Mouse (Mus musculus) spleen, adult 2 months (tissue): Measurements from ENCODE around the gene Ccnd3. TPM values are rescaled to one million over a fixed set of nuclear protein-coding genes. Genes with fewer than 3 reads are reported as not detected.

ENCODE experiments used
- DNase-seq, 2 experiments: peaks; one replicate each; pipeline versions ENCODE4 v3.0.0 to v3.0.0-alpha.2; 2012 to 2021; ENCODE audit warnings: low spot score in 2 of 2, low read depth in 1 of 2
- H3K27ac ChIP-seq: fragments of 200-500 bp; 2 replicates; pipeline ENCODE4 v1.5.1; 2012; ENCODE audit warnings: low read length, inconsistent platforms; ENCODE audit not compliant: insufficient read depth
- H3K27me3 ChIP-seq: fragments of 200-500 bp; 2 replicates; pipeline ENCODE4 v1.6.1; 2012; ENCODE audit warnings: mild to moderate bottlenecking, moderate library complexity, low read length, inconsistent platforms; ENCODE audit not compliant: control insufficient read depth, insufficient read depth
- H3K36me3 ChIP-seq: fragments of 200-500 bp; 2 replicates; pipeline ENCODE4 v1.6.1; 2012; ENCODE audit warnings: mild to moderate bottlenecking, low read length, inconsistent platforms; ENCODE audit not compliant: control insufficient read depth, insufficient read depth
- H3K4me1 ChIP-seq: fragments of 200-500 bp; 2 replicates; pipeline ENCODE4 v1.6.1; 2011; ENCODE audit warnings: inconsistent platforms; ENCODE audit not compliant: control insufficient read depth, insufficient read depth, insufficient read length
- H3K4me3 ChIP-seq: fragments of 200-500 bp; 2 replicates; pipeline ENCODE4 v1.5.1; 2011; ENCODE audit warnings: mild to moderate bottlenecking, inconsistent platforms; ENCODE audit not compliant: insufficient read depth, insufficient read length; ENCODE audit errors: extremely low read depth
- CTCF ChIP-seq: fragments of 200-500 bp; IDR thresholded peaks from 2 replicates; pipeline ENCODE4 v1.5.1; 2011; ENCODE audit warnings: mild to moderate bottlenecking, inconsistent platforms; ENCODE audit not compliant: insufficient read depth, insufficient read length, insufficient replicate concordance; ENCODE audit errors: extremely low read depth
- POLR2A ChIP-seq: fragments of 200-500 bp; IDR thresholded peaks from 2 replicates; pipeline ENCODE4 v1.6.1; 2011; ENCODE audit warnings: low read depth, low read length, inconsistent platforms
- WGBS: fragments of 180-500 bp; shearing (Covaris S2); methylation state at CpG from one replicate; pipeline ENCODE4 v1.1.7; 2018; 5-methylcytosine and 5-hydroxymethylcytosine counted together
- polyA plus RNA-seq: library from polyadenylated mRNA; depleted of rRNA; stranded (reverse); fragments of >200 nt; gene quantifications from 2 replicates; pipeline ENCODE4 v1.2.3, GENCODE M21; 2012

Gene Ccnd3
- polyA plus RNA-seq, 1 experiment = 171 TPM

GRCm38 (mm10) chr17:47528919-47529318 is 24.1 kb downstream of the Ccnd3 start:
- TF ChIP-seq POLR2A (no peak), CTCF (no peak)
- H3K4me1 ChIP-seq = peaks cover 46% of the 10 kb centered on the region; the same call in 1 of the 2 replicates
- DNase-seq = no peak
- peaks cover 5% of the 10 kb centered on the region; the same call in 1 of the 2 replicates for H3K36me3 ChIP-seq
- H3K27me3 ChIP-seq = no peaks in the 10 kb centered on the region
- no peak overlapping the region for H3K4me3 ChIP-seq
- WGBS = 84% methylated on average over 8 of the region's 8 CpGs
- H3K27ac ChIP-seq = no peak overlapping the region

GRCm38 (mm10) chr17:47529595-47529994 is 24.7 kb downstream of the Ccnd3 start:
- no peaks in the 10 kb centered on the region for H3K27me3 ChIP-seq
- 69% methylated on average over 11 of the region's 11 CpGs for WGBS
- no peak for DNase-seq

GRCm38 (mm10) chr17:47531387-47531818 is 26.6 kb downstream of the Ccnd3 start:
- peak; percentile 34 to 58 for DNase-seq
- Histone ChIP-seq H3K27me3 (no peaks in the 10 kb centered on the region), H3K27ac (peak overlapping the region; percentile 59; the same call in 1 of the 2 replicates), H3K4me3 (no peak overlapping the region), H3K4me1 (peaks cover 45% of the 10 kb centered on the region; the same call in 1 of the 2 replicates), H3K36me3 (peaks cover 4% of the 10 kb centered on the region; the same call in 1 of the 2 replicates)
- TF ChIP-seq POLR2A = no peak
- WGBS = 13% methylated on average over 10 of the region's 10 CpGs

More at GRCm38 (mm10) chr17:47529595-47529994, 24.7 kb downstream of the Ccnd3 start:
- H3K4me1 ChIP-seq = peaks cover 43% of the 10 kb centered on the region; the same call in 1 of the 2 replicates
- TF ChIP-seq POLR2A = no peak
- no peak for TF ChIP-seq CTCF
- H3K4me3 ChIP-seq = no peak overlapping the region
- H3K27ac ChIP-seq = no peak overlapping the region
- peaks cover 5% of the 10 kb centered on the region; the same call in 1 of the 2 replicates for H3K36me3 ChIP-seq

- Histone ChIP-seq H3K36me3 (peaks cover 3% of the 10 kb centered on the region; the same call in 1 of the 2 replicates), H3K4me1 (peaks cover 37% of the 10 kb centered on the region; the same call in 1 of the 2 replicates), H3K27ac (no peak overlapping the region), H3K27me3 (no peaks in the 10 kb centered on the region), H3K4me3 (no peak overlapping the region)
- no peak for DNase-seq
- WGBS = 82% methylated on average over 5 of the region's 5 CpGs
- no peak for TF ChIP-seq POLR2A
- no peak for TF ChIP-seq CTCF
These were observed 27.5 kb downstream of the Ccnd3 start for GRCm38 (mm10) chr17:47532364-47532763.

- peaks cover 1% of the 10 kb centered on the region; the same call in 1 of the 2 replicates for H3K36me3 ChIP-seq
- no peak for TF ChIP-seq CTCF
- no peak for TF ChIP-seq POLR2A
These were observed 28.8 kb downstream of the Ccnd3 start for GRCm38 (mm10) chr17:47533691-47534090.

GRCm38 (mm10) chr17:47535812-47536236 is 31.0 kb downstream of the Ccnd3 start:
- 43% methylated on average over 9 of the region's 9 CpGs for WGBS
- DNase-seq = no peak
- H3K4me3 ChIP-seq = no peak overlapping the region
- no peak for TF ChIP-seq POLR2A
- no peak for TF ChIP-seq CTCF
- H3K27ac ChIP-seq = peak overlapping the region; percentile 52
- H3K36me3 ChIP-seq = peaks cover 7% of the 10 kb centered on the region
- H3K4me1 ChIP-seq = peaks cover 23% of the 10 kb centered on the region; the same call in 1 of the 2 replicates
- no peaks in the 10 kb centered on the region for H3K27me3 ChIP-seq

More at GRCm38 (mm10) chr17:47533691-47534090, 28.8 kb downstream of the Ccnd3 start:
- Histone ChIP-seq H3K27me3 (no peaks in the 10 kb centered on the region), H3K27ac (no peak overlapping the region), H3K4me3 (no peak overlapping the region), H3K4me1 (peaks cover 26% of the 10 kb centered on the region; the same call in 1 of the 2 replicates)
- no peak for DNase-seq
- WGBS = 86% methylated on average over 13 of the region's 13 CpGs

GRCm38 (mm10) chr17:47538049-47538448 is 33.2 kb downstream of the Ccnd3 start:
- no peak for TF ChIP-seq CTCF
- TF ChIP-seq POLR2A = no peak
- H3K4me1 ChIP-seq = peaks cover 12% of the 10 kb centered on the region; the same call in 1 of the 2 replicates
- WGBS = 91% methylated on average over 3 of the region's 3 CpGs
- DNase-seq = no peak
- peaks cover 7% of the 10 kb centered on the region for H3K36me3 ChIP-seq
- no peaks in the 10 kb centered on the region for H3K27me3 ChIP-seq
- no peak overlapping the region for H3K4me3 ChIP-seq
- H3K27ac ChIP-seq = no peak overlapping the region

GRCm38 (mm10) chr17:47539128-47539527 is 34.3 kb downstream of the Ccnd3 start:
- H3K4me3 ChIP-seq = no peak overlapping the region
- 73% methylated on average over 4 of the region's 4 CpGs for WGBS
- TF ChIP-seq CTCF (no peak), POLR2A (no peak)
- H3K27me3 ChIP-seq = no peaks in the 10 kb centered on the region
- H3K27ac ChIP-seq = no peak overlapping the region
- no peak for DNase-seq
- H3K4me1 ChIP-seq = peaks cover 14% of the 10 kb centered on the region; the same call in 1 of the 2 replicates
- peaks cover 7% of the 10 kb centered on the region for H3K36me3 ChIP-seq
